8 mouse cellular contexts compared by ENCODE assay signal in genomic region chr15:97750697-97751096, GRCm38 (mm10). TPM values are rescaled to one million over a fixed set of nuclear protein-coding genes. Genes with fewer than 3 reads are reported as not detected.
A peak's percentile ranks its signal among the peaks of the same experiment; 100 is the strongest.
DNase-seq lines count a peak whose midpoint lies in the region; ATAC-seq and TF ChIP-seq lines count a peak whose summit lies in the region.

No protein-coding gene starts in this region.

- H3K27me3 ChIP-seq in G1E (ENCODE audit: insufficient read depth, low read length) = peaks cover 34% of the 10 kb centered on the region; the same call in 1 of the 2 replicates
- no peaks in the 10 kb centered on the region for H3K27me3 ChIP-seq in hindbrain, embryonic 14.5 days (ENCODE audit: control insufficient read depth, insufficient read depth, low read length)

- no peak for TF ChIP-seq CTCF in G1E (IDR thresholded peaks at IDR 0.05; ENCODE audit: low read depth, low read length)
- no peak for TF ChIP-seq CTCF in brain, embryonic 14.5 days (IDR thresholded peaks at IDR 0.05; ENCODE audit: borderline replicate concordance, extremely low read depth, insufficient read depth, insufficient read length)

- 21% methylated on average over 12 of the region's 12 CpGs for WGBS in hindbrain, embryonic 14.5 days

- H3K27ac ChIP-seq in hindbrain, embryonic 14.5 days = peak overlapping the region; percentile 35; the same call in 1 of the 2 replicates

- no peak overlapping the region for H3K4me2 ChIP-seq in hindbrain, embryonic 14.5 days (replicated peaks)

- H3K36me3 ChIP-seq in G1E (replicated peaks) = peaks cover 17% of the 10 kb centered on the region
- no peaks in the 10 kb centered on the region for H3K36me3 ChIP-seq in hindbrain, embryonic 14.5 days (replicated peaks; ENCODE audit: control insufficient read depth, insufficient read depth)

- peaks cover 22% of the 10 kb centered on the region for H3K4me1 ChIP-seq in G1E (ENCODE audit: insufficient read depth, low read depth, low read length)
- H3K4me1 ChIP-seq in hindbrain, embryonic 14.5 days (replicated peaks; ENCODE audit: control insufficient read depth, insufficient read depth, low read length) = peaks cover 12% of the 10 kb centered on the region

- ATAC-seq in G1E (ENCODE audit: extremely low read depth, insufficient number of reproducible peaks, low FRiP score, poor library complexity, severe bottlenecking) = no peak
- ATAC-seq in hindbrain, embryonic 14.5 days (ENCODE audit: low FRiP score) = peak; percentile 87
- ATAC-seq in megakaryocyte-erythroid progenitor cell, adult 5-6 weeks (replicated peaks; ENCODE audit: low FRiP score, low TSS enrichment, poor library complexity, severe bottlenecking) = peak; percentile 50

- H3K4me3 ChIP-seq in G1E (ENCODE audit: low read depth, low read length) = peak overlapping the region; percentile 23; the same call in 1 of the 2 replicates
- no peak overlapping the region for H3K4me3 ChIP-seq in hindbrain, embryonic 14.5 days (replicated peaks; ENCODE audit: low read length)

- peak; percentile 63 for DNase-seq in G1E (ENCODE audit: low spot score)
- DNase-seq in brain, embryonic 14.5 days (ENCODE audit: low read depth) = peak; percentile 95
- peak; percentile 58 for DNase-seq in forelimb bud, embryonic 11.5 days (ENCODE audit: low read depth, low spot score)
- peak; percentile 85 for DNase-seq in hindbrain, embryonic 14.5 days (ENCODE audit: low spot score)
- DNase-seq in layer of hippocampus, postnatal 36 days = peak; percentile 83 to 86
- DNase-seq in right cerebral cortex, postnatal 25 days = peak; percentile 73
- no peak for DNase-seq in urinary bladder, adult 18-20 months (ENCODE audit: low spot score in 2 of 2)

- no peak overlapping the region for H3K9ac ChIP-seq in hindbrain, embryonic 14.5 days

- no peaks in the 10 kb centered on the region for H3K9me3 ChIP-seq in G1E (replicated peaks)
- no peaks in the 10 kb centered on the region for H3K9me3 ChIP-seq in hindbrain, embryonic 14.5 days (ENCODE audit: control insufficient read depth, low read length)

- TF ChIP-seq POLR2A in brain, embryonic 14.5 days (IDR thresholded peaks at IDR 0.05; ENCODE audit: borderline replicate concordance, extremely low read depth, insufficient read depth, insufficient read length, poor library complexity, severe bottlenecking) = no peak

RNA-seq across cellular contexts. Expression of gene Rapgef3, which starts 17.1 kb away (rescaled TPM):
- total RNA-seq in G1E (2014; fragmentation: Nextera tagmentation) (not detected in 2 replicates), G1E (2017) (under 0.01 and 0.05 TPM in 2 replicates)
- polyA plus RNA-seq in G1E (2012) = 0.23 and 0.25 TPM in 2 replicates
- 19.7 and 20.4 TPM in 2 replicates for polyA plus RNA-seq in brain, embryonic 14.5 days (2012; rRNA removed)
- polyA plus RNA-seq in hindbrain, embryonic 14.5 days (2014; fragmentation: Nextera tagmentation; extraction: Ambion mirVana) = 7.3 and 9.6 TPM in 2 replicates
- 10 to 100 TPM; 41.0 to 59.9 TPM for total RNA-seq in layer of hippocampus, postnatal 36 days (2021)
- total RNA-seq in megakaryocyte-erythroid progenitor cell, adult 5-6 weeks (2014; fragmentation: Nextera tagmentation) = 12.0 and 13.1 TPM in 2 replicates
- total RNA-seq in megakaryocyte-erythroid progenitor cell, adult 5-6 weeks (2017) = 6.8 and 8.2 TPM in 2 replicates

RNA-seq across cellular contexts. Expression of gene Endou, which starts 19.6 kb away (rescaled TPM):
- not detected in 2 replicates for total RNA-seq in G1E (2014; fragmentation: Nextera tagmentation)
- 0.05 and 0.17 TPM in 2 replicates for total RNA-seq in G1E (2017)
- not detected in 2 replicates for polyA plus RNA-seq in G1E (2012)
- 0.90 and 1.3 TPM in 2 replicates for polyA plus RNA-seq in brain, embryonic 14.5 days (2012; rRNA removed)
- polyA plus RNA-seq in hindbrain, embryonic 14.5 days (2014; fragmentation: Nextera tagmentation; extraction: Ambion mirVana) = 0.20 and 0.31 TPM in 2 replicates
- total RNA-seq in layer of hippocampus, postnatal 36 days (2021) = under 1 TPM; 0.27 to 0.71 TPM
- 0.87 TPM in 1 of 2 replicates, not detected in the other for total RNA-seq in megakaryocyte-erythroid progenitor cell, adult 5-6 weeks (2014; fragmentation: Nextera tagmentation)
- not detected in 2 replicates for total RNA-seq in megakaryocyte-erythroid progenitor cell, adult 5-6 weeks (2017)

RNA-seq across cellular contexts. Expression of gene Slc48a1, which starts 27.6 kb away (rescaled TPM):
- 210 and 256 TPM in 2 replicates for total RNA-seq in G1E (2014; fragmentation: Nextera tagmentation)
- 108 and 116 TPM in 2 replicates for total RNA-seq in G1E (2017)
- polyA plus RNA-seq in G1E (2012) = 113 and 125 TPM in 2 replicates
- polyA plus RNA-seq in brain, embryonic 14.5 days (2012; rRNA removed) = 34.5 and 39.5 TPM in 2 replicates
- 92.6 and 101 TPM in 2 replicates for polyA plus RNA-seq in hindbrain, embryonic 14.5 days (2014; fragmentation: Nextera tagmentation; extraction: Ambion mirVana)
- total RNA-seq in layer of hippocampus, postnatal 36 days (2021) = 100 to 1,000 TPM; 133 to 137 TPM
- 91.5 and 112 TPM in 2 replicates for total RNA-seq in megakaryocyte-erythroid progenitor cell, adult 5-6 weeks (2014; fragmentation: Nextera tagmentation)
- total RNA-seq in megakaryocyte-erythroid progenitor cell, adult 5-6 weeks (2017) = 53.7 and 72.6 TPM in 2 replicates

RNA-seq across cellular contexts. Expression of gene Rpap3, which starts 45.1 kb away (rescaled TPM):
- total RNA-seq in G1E (2014; fragmentation: Nextera tagmentation) = 14.6 and 19.8 TPM in 2 replicates
- 31.2 and 37.8 TPM in 2 replicates for total RNA-seq in G1E (2017)
- polyA plus RNA-seq in G1E (2012) = 17.8 and 21.6 TPM in 2 replicates
- polyA plus RNA-seq in brain, embryonic 14.5 days (2012; rRNA removed) = 22.4 and 26.0 TPM in 2 replicates
- polyA plus RNA-seq in hindbrain, embryonic 14.5 days (2014; fragmentation: Nextera tagmentation; extraction: Ambion mirVana) = 42.1 and 45.6 TPM in 2 replicates
- total RNA-seq in layer of hippocampus, postnatal 36 days (2021) = 10 to 100 TPM; 21.0 to 23.3 TPM
- total RNA-seq in megakaryocyte-erythroid progenitor cell, adult 5-6 weeks (2014; fragmentation: Nextera tagmentation) = 28.7 and 37.9 TPM in 2 replicates
- total RNA-seq in megakaryocyte-erythroid progenitor cell, adult 5-6 weeks (2017) = 43.5 and 48.6 TPM in 2 replicates

Comparison
In these comparisons a context has a peak if more than half of its experiments do, and no peak if none do; other contexts are left out.
1. DNase-seq: peak in G1E (single experiment), brain, embryonic 14.5 days (single experiment), forelimb bud, embryonic 11.5 days (single experiment), hindbrain, embryonic 14.5 days (single experiment), layer of hippocampus, postnatal 36 days (2 of 2) and right cerebral cortex, postnatal 25 days (single experiment); none in urinary bladder, adult 18-20 months (0 of 2).
2. RNA of gene Rapgef3, which starts 17.1 kb away (total RNA-seq): 41.0 to 59.9 TPM in layer of hippocampus, postnatal 36 days and 6.8 to 13.1 TPM in megakaryocyte-erythroid progenitor cell, adult 5-6 weeks; under 0.01 to 0.05 TPM in G1E; every median in the first group is over 4 times any median in the second.